Mouse (Mus musculus): ENCODE measurements around the gene Wipi1.
A peak's percentile ranks its signal among the peaks of the same experiment; 100 is the strongest.

Gene Wipi1

DNA sequence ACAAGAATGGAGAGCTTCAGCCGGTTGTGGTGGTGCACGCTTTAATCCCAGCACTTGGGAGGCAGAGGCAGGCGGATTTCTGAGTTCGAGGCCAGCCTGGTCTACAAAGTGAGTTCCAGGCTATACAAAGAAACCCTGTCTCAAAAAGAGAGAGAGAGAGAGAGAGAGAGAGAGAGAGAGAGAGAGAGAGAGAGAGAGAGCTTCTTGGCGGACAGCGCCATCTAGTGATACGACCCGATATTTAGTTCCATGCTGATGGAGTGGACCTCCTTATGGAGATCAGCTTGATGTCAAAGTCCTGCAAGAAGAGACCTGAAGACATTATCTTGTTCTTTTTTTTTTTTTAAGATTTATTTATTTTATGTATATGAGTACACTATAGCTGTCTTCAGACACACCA is 7.3 kb upstream of the Wipi1 start:
- DNase-seq (ENCODE audit: low spot score in 2 of 2), result peak; percentile 45 to 70

DNA sequence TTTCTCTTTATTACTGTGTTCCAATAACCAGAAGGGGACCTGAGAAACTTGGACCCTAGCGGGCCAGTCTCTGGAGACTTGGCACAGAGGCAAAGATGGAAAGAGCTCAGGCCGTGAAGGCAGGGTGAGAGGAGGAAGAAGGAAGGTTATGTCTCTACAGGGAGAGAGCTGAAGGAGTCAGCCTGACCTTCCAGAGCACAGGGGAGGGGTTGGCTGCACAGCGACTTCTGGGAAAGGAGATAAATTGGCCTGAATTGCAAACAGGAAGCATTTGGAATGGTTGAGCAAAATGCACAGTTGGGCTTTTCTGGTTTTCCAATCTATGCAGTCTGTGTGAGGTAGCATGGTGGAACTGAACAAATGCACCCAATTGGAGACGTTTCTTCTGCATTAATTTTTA is 5.0 kb upstream of the Wipi1 start:
- DNase-seq (ENCODE audit: low spot score in 2 of 2), result no peak

DNA sequence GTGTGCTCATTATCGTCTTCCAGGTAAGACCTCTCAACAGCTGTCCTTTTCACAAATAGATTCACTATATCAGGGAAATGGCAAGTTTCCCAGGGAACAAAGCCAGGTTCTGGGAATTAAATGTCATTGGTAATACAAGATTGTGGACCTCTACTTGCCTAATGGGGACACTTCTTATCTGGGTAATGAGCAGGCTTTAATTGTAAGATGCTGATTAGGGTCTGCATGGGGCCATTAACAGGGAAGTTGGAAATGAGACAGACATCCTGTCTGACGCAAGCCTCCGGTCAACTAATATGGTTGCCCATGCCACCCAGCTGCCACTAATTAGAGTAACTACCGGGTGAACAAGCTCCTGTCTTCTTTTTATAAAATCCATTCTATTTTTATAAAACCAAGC is 4.6 kb upstream of the Wipi1 start:
- DNase-seq (ENCODE audit: low spot score in 2 of 2), result no peak

DNA sequence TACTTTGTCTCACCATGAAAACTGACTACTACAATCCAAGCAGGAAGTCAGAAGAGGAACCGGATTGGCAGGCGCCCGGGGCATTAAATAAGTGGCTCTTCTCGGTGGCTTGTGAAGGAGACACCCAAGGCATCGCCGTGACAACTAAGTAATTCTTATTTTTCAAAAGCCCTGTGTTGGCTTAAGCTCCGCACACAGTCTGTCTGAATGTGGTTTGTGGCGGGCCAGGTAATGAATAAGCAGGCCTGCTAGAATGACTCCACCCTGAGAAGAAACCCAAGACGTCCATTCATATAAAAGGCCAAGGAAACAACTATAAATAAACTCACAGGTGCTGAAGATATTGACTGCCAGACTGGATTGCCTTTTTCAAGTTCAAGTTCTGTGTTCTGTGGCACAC is 3.5 kb upstream of the Wipi1 start:
- no peak for DNase-seq (ENCODE audit: low spot score in 2 of 2)

DNA sequence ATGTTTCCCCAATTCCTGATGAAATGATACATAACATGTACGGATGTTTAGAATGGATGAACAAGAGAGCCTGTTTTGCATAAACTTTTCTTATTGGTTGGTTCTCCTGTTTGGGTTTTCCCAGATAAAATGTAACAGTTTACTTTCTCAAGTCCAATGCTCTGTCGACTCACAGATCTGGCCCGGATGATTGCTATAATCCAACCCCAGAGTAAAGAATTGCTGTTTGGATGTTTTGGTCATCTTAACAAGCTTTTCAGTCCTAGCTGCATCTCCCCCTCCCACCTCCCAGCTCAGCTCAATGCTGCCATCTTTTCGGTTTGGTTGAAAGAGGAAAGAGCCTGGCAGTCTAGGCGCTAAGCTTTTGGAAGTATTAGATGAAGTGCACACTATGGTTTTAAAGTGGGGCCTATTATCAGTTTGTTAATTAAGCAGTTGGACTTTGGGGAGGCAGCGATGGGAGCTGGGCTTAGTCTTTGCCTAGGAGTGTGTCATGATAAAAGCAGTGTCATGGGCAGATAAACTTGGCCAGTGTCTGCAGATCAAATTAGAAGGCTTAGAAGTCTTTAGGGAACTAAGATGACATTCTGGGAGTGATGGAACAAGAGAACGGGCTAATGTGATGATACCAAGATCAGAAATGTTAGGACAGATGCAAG is 1.2 kb upstream of the Wipi1 start:
- DNase-seq (ENCODE audit: low spot score in 2 of 2), result no peak

DNA sequence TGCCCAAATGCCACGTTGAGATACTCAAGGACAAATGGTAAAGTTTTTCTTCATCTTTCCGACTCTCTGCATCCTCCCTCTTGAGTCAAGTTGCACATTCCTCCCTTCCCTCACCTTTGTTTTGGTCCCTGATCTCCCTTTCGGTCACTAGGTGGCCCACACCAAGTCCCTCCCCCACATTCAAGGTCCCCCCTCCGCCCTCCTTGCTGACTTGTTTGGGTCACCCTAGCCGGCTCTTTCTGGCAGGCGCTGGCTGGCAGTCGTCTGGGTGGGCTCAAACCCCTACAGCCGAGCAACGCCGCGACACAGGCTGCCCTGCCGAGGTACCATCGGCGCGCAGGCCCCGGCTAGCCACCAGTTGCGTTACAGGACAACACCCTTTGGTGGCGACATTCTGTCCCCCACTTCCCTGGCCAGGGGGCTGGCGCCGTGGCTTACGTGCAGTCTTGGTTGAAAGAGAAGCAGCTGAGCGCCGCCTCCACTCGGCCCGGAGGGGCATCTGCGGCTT is 918 bp downstream of the Wipi1 start:
- DNase-seq (ENCODE audit: low spot score in 2 of 2), result no peak

DNA sequence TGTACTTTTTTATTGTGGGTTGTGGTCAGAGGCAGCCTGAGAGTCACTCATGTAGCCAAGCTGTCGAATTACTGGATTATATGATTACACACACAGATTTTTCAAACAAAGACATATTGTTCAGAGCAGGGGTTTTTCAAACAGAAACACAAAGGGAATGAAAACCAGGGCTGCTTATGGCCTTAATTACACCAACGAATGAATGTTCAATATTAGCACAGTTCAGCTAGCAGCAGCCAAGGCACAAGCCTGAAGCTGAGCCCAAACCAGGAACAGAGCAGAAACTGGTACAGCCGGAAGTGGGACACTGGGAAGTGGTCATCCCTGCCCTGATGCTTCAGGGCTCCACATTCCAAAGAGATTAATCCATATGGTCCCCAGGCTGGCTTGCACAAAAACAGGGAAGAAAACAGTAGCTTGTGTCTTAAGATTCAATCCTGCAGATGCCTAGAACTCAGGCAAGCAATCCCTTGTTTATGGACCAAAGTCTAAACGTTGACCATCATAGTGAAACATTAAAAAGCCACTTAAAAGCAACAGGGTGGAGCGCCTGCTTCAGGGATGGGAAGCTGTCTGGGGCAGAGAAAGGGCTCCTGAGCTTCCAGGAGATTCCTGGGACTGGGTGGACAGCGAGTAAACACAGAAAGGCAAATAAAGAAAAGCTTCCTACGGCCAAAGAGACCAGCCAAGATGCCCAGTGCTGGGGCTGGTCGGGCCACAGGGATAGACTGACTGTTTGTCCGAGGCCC is 1.5 kb downstream of the Wipi1 start:
- DNase-seq (ENCODE audit: low spot score in 2 of 2), result no peak

DNA sequence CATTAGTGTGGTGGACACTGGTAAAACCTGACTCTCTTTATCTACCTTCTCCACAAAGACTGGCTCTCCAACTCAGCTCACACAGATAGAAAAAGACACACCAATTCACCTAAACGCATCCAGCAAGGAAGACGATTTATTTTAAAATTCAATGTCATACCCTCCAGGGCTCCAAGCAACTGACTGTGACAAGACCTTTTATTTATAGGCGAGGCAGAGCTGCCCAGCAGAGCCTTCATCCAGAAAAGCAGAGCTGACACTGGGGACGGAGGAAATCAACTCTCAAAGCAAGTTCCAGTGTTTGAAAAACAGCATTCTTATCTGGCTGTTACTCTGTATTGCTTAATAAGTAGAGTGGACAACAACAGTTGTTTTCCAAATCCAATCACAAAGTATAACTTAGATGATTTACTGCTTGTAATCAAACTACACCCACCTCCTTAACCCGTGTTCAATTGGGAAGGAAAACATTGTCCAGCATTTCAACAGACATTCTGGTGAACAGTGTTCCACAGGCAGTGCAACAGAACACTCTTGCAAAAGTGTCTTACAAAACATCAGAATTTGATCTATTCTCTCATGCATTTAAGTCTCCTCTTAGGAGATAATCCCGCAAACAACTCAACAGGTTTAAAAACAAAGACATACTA is 2.7 kb downstream of the Wipi1 start:
- no peak for DNase-seq (ENCODE audit: low spot score in 2 of 2)

DNA sequence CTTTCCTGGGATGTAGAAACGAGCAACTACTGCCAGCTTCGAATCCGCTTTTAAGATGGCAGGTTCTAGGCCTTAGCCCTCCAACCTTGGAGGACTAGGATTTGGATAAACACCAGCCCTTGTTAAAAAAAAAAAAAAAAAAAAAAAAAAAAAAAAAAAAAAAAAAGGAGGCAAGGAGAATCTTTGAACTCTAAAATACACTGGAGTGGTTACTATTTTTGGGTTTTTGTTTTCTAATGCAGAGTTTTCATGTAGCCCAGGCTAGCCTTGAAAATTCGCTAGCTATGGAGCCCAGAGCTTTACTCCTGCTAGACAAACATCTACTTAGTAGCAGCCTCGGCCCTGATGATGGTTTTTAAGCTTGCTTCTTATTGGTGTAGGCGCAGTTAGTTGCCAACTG is 4.2 kb downstream of the Wipi1 start:
- no peak for DNase-seq (ENCODE audit: low spot score in 2 of 2)

DNA sequence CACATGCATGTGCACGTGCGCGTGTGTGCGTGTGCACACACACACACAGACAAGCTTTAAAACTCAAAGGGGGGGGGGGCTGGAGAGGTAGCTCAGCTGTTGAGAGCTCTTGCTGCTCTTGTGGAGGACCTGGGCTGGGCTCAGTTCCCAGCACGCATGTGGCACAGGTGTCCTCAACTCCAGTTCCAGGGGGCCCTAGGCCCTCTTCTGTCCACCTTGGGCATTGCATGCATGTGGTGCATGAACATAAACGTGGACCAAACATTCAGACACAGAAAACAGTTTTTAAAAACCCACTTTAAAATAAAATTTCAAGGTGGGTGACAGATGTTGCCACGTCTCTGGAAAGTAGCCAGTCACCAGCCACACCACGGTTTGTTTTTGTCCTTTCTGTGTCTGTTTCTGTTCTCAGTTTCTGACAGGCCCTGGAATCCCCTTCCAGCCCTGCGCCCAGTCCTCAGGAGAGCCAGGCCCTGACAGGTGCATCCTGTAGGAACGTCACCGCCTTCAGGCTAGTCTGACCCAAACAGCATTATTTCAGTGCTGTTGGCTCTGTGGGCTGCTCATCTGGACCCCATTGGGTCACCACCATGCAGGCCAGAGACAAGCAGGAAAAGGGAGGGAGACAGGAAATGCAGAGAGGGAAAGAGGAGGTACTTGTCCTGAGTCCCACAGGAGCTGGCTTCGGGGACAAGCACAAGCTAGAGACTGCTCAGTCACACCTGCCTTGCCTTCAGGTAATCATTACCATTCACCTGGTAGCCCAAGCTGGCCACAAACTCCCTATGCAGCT is 12.8 kb downstream of the Wipi1 start:
- no peak for DNase-seq (ENCODE audit: low spot score in 2 of 2)

DNA sequence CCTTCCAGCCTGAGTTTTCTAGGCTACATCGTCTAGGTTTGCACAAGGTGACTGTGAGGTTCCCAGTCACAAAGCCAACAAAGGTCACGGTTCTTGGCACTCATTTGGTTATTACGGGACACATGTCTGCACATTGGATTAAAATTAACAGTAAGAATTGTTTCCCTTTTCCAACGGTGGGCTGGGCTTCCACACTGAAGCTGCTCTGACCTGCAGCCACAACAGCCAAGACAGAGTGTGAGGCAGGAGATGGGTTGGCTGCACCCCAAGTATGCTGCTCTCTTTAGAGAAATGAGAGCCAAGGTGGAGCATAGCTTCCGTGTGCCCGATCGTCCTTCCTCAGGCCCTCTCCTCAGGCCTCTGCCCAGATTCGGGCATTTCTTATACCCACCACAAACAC is 17.0 kb downstream of the Wipi1 start:
- DNase-seq (ENCODE audit: low spot score in 2 of 2), result no peak

DNA sequence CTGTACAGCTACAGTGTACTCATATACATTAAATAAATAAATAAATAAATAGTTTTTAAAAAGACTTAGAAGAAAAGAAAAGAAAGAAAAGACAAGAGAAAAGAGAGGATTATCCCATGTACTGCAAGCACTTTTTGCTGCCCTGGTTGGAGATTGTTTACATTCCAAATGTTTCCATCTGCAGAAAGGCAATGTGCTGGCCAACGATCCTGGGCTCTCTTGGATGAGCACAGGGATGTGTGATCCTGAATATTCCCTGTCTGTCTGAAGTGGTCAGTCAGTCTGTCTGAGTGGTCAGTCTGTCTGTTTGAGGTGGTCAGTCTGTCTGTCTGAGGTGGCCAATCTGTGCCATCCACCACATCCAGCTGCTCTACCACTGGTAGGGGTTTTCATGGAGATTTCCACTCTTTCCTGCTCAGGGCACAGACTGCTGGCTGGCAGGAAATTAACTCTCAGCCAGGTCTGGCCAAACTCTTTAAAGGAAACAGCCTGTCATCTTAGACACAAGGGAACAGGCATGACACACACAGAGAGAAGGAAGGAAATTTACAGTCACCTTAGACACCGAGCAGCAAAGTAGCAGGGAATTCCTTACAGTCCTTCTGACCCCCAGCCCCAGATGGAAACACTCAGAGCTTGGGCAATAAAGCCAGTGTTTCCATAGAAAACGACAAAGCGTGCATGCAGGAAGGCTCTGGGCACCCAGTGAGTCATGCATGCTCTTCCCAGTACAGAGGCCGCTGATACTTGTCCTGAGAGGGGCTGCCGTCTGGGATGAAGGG is 18.4 kb downstream of the Wipi1 start:
- DNase-seq (ENCODE audit: low spot score in 2 of 2), result no peak

DNA sequence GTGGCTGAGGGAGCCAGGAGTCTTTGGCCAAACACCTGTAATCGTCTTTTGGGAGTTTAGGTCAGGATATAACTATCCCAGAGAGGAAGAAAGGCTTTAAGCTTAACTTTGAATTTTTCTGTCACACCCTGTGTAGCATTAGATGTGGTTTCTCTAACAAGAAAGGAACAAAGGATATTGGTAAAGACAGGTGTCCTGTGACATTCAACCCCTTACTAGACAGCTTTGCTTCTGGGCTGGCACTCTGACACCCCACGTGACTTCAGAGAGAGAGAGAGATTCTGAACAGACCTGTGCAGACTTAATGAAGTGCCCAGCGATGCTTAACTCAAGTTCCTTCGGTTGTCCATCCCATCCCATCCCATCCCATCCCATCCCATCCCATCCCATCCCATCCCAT is 20.3 kb downstream of the Wipi1 start:
- DNase-seq (ENCODE audit: low spot score in 2 of 2), result no peak

DNA sequence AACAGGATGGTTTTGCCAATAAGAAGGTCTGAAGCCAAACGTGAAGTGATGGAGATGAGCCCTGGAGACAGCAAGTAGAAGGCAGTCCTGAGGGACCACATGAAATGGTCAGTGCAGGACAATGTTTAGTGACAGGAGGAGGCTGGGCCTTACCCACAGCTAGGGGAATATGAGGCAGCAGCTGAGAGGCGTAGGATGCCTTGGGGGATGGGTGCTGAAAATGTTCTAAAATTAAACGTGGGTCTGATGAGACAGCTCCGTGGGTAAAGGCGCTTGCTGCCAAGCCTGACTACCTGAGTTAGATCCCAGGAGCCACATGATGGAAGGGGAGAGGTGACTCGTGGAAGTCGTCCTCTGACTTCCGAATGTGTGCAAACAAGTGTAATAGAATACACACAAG is 21.8 kb downstream of the Wipi1 start:
- DNase-seq (ENCODE audit: low spot score in 2 of 2), result no peak

DNA sequence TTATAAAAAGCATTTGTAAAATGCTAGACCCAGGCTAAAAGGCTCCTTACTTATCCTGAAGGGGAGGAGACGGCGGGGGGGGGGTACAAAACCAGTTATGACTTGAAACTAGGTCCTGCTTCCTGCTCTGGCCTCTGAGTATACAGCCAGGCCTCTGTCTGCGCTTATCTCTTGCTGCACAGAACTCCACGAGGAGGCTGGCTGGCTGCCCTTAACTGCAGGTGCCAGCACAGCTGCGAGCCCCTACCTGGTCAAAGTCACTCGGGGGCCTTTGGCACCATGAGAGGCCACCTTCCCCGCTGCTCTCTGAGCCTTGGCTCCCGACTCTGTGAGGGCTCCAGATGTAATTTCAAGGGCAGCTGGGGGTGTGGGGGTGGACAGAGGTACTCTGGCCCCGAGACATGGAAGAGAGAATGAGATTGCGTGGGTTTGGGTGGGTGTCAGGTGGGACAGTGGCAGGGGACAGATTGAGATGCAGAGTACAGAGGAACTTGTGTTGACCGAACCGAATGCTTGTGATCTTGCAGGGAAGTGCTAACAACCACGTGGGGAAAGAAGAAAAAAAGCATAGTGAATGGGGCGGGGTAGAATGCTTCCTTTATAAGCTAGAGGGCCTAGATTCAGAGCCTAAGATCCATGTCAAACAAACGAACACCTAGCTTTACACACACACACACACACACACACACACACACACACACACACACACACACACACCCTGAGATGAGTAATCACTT is 24.0 kb downstream of the Wipi1 start:
- DNase-seq (ENCODE audit: low spot score in 2 of 2), result peak in 1 of 2 experiments; percentile 31

DNA sequence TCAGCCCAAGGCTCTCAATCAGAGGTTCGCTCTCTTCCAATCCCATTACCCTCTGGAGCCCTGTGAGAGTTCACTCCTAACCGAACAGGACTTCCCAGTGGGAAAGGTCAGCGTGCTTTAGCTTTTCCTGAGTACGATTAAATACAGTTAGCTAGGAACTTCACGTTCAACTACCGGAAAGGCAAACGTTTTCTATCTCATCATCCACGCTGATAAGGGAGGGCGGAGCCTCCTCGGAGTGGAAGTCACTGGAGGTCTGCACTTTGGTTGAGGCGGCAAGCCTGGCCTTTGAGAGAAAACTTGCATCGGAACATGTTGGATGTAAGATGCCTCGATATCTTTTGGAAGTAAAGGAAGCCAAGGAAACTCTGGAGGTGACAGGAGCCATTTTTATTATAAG is 24.7 kb downstream of the Wipi1 start:
- no peak for DNase-seq (ENCODE audit: low spot score in 2 of 2)

DNA sequence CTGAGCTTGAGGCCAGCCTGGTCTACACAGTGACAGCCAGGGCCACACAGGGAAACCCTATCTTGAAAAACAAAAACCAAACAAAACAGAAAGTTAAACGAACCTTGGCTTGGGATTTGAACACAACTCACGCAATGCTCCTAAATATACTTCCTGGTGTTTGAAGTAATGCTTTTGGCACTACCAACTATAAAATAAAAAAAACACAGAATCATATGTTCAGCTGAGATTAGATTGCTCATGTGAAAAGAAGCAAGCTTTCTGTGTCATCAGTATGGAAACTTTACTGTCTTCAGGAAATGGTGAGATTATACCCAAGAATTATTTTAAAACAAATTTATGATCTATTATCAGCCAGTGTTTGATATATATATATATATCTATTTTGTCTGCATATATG is 25.3 kb downstream of the Wipi1 start:
- no peak for DNase-seq (ENCODE audit: low spot score in 2 of 2)

DNA sequence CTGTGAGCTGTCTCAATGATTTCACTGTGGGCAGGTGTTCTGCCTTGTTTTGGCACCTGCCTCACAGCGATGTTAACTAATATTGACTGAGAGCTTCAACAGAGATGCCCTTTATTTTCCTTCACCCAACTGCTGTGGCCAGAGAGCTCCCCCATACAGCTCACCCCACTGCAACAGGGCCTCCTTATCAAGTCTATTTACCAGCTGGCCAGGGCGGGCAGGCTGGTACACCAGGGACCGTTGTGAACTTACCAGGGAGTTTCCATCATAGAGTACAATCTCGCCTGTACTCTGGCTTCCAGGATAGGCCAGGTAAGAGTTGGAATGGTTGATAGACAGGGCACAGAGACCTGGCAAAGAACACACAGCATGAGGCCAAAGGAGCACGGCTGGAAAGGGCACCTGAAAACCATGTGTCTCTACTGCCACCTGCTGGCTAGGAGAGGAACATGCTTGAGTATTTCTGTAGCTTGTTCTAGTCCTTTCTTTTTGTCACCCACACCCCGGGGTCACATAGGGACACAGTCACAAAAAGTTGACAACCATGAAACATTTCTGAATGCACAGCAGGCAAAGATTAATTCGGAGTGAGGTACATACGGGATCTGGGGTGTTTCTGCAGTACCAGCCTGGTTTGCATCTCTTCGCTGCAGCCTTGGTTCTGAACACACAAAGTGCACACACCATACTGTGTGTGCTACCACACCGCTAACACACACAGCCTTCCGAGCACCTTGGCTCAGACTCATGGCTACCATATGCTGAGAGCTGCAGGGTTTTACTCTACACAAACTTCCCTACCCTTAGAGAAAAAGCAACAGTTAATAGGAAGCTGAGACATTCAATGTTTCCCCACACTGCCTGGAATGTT is 26.7 kb downstream of the Wipi1 start:
- peak; percentile 56 to 75 for DNase-seq (ENCODE audit: low spot score in 2 of 2)

DNA sequence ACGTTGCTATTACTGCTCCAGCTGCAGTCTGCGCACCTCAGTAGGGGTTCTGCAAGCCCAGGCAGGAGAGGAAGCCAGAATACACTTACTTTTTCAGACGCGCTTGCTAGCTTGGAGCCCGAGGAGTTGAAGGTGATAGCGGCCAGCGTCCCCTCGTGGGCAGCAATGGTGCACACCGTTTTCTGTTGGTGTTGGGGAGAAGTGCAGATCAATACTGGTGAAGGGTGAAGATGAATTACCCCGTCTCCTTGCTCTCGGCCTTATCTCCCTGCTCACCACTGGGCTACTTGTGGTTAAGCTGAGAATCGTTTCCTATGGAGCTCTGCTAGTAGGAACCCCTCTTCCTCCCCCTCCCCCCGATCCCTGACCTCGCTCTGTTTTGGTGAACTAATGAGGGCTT is 27.8 kb downstream of the Wipi1 start:
- DNase-seq (ENCODE audit: low spot score in 2 of 2), result no peak

DNA sequence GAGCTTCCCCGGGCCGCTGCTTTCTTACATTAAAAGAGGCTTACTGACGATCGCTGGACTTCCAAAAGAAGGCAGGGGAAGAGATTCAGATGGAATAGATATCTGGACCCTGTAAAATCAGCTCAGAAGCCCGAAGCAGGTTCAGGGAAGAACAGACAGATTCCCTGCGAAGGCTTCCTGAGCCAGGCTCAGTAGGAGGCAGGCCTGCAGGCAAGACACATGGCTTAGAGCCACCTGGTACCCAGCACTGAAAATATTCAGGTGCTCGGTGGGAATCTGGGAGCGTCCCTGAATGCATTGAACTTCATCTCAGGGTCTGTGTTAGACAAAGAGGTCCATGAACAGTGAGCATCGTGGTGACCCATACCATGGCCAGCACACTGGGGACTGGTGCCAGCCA is 31.8 kb downstream of the Wipi1 start:
- DNase-seq (ENCODE audit: low spot score in 2 of 2), result no peak
